Mouse (Mus musculus): ENCODE results near the gene Smtnl2. TPM values are rescaled to one million over a fixed set of nuclear protein-coding genes. Genes with fewer than 3 reads are reported as not detected.
"Not testable (repeated sequence)": the region's sequence is repeated elsewhere in the genome, so short reads cannot be mapped to it uniquely, and the experiment has no call there.

The Smtnl2 gene
- total RNA-seq, 2 experiments from 2014 or later = 9.4 to 11.3 TPM

DNA sequence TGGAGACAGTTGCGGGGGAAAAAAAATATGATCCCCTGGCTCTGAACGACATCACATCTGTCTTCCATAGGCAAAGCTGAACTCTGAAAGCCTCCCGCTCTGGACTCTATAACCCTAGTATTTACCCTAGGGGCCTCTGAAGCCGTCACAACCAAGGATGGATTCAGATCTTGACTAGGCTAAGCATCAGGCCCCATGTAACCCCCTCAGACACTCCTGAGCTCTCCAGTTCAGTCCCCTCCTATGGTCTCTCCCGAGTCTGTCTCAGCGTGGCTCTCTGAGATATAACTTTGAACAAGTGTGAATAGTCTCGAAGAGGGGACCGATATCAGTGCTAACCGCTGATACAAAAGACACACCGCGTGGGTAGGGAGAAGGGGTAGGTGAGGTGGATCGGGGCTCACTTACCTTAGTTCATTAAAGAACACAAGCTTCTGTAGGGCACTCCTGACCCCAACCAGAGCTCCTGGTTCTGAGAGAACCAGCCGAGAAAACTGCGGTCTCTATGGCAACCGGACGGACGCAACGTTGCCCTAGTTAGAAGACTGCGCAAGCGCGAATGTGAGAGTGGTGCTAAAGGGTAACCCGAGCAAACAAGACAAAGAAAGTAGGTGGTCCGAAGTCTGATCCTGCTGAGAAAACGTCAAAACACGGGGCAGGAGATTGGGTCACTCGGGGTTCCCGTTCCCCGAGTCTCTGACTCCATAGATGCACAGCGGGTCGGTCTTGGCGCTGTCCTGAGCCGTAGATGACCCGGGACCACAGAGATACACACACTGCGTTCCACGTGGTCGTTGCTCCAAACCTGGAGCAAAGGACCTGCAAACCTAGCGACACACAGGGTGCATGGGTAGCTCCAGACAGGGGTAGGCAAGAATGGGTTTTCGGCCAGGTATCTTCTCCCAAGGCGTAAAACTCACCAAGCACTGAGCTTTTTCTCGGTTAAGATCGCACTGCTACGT is 49.8 kb downstream of the Smtnl2 start:
- DNase-seq = peak; percentile 33 to 49

DNA sequence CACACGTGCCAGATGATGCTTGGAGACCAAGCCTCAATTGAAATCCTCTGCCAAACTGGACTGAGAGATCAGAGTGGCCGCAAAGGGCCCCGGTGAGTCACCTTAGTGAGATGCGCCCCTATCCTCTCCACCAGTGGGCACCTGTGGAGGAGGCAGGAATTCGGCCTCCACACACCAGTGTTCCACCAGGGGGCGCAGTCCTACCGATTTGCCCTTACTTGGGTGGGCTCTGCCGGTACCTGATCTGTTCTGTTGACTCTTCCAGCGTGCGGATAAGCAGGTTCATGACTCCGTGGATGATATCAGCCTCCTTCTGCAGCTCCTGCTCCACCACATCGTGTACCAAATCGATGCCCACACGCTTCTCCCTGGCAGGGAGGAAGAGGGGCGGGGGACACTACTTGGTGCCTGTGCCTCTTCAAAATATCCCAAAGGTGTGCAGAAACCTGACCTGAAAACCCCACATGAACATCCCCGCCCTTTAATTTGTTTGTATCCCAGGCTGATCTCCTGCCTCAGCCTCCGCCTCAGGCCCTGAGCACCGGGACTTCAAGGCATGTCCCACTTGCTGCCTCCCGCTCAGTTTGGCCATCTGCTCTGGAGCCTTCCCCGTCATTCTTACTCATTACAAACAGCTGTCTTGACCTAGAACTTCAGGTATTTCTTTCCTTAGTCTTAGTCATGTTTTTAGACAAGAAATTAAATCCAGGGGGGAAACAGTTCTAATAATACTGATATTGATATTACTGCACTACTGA is 56.4 kb downstream of the Smtnl2 start:
- peak; percentile 63 to 91 for DNase-seq

DNA sequence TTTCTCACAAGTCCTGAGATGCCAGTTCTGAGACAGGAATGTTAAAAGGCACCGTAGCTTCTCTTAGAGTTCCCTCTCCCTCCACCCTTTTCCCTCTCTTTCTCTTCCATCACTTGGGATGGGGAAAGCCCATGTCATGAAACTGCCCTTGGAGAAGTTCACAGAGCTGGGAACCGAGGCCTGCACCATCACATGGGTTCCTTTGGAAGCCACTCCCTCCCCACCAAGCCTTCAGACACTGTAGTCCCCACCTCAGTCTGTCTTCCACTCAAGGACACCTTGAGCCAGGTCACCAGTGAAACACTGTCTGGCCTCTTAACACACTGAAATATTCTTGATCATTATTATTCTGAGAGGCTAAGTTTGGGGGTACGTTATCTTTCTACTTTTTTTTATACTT is 58.3 kb downstream of the Smtnl2 start:
- DNase-seq = no peak

DNA sequence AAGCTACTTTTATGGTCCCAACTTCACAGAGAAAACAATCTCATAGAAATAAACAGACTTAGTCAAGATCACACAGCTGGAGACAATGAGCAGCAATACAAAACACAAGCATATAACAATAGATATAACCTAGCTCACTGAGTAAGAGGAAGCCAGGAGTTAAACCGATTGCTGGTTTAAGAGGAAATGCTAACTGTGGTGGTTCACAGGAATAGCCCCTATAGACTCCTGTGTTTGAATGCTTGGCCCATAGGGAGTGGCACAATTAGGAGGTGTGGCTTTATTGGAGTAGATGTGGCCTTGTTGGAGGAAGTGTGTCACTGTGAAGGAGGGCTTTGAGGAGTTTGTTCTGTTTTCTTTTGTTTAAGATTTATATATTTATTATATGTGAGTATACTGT is 59.2 kb downstream of the Smtnl2 start:
- no peak for DNase-seq

DNA sequence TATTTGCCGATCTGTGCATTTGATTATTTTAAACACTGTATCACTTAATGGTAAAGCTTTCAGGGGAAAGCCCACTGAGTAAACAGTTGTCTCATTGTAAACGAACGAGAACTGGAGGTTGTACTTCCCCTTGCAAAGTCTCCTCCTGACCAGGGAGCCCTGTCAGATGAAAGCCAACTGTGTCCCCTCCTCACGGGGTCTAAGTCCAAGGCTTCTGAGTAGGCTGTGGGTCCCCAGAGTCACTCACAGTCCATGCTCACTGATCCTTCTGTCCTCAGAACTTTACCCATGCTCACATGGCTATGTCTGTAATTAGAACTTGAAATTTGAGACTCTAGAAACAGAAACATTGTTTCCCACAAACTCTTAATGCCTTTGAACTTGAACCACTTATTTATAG is 61.9 kb downstream of the Smtnl2 start:
- no peak for DNase-seq

DNA sequence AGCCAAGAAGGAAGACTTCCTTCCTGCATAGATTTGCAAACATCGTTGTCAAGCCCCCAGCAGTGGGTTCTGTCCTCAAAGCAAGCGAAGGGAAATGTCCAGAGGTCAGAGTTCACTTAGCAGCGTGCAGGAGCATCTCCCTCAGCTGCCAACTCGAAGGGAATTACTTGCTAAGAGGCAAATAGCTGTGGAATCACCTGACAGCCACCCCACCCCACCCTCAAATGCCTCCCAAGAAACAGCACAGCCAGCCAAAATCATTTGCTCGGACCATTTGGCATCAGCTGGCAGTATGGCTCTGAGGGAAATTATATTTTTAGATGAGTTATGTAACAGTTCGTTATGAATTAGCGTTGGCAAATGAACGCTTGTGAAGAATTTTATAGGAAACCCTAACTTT is 62.5 kb downstream of the Smtnl2 start:
- peak; percentile 30 to 41 for DNase-seq

DNA sequence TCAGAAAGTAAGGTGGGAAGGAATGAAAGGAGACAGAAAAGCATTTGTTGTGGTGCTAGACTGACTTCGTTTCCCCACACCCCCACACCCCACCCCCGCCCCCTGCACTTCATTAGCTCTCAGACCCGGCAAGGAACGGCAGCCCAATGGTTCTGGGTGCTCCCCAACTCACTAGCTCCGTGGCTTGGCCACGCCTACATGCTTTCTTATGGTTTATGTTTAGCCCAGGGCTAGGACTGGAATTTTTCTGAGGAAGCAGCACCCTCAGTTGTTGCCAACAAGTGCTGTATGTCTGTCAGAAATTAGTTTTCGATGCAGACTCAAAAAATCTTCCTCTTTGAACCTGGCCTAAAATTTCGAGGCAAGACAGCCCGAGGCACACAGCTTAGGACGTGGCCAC is 63.0 kb downstream of the Smtnl2 start:
- no peak for DNase-seq

DNA sequence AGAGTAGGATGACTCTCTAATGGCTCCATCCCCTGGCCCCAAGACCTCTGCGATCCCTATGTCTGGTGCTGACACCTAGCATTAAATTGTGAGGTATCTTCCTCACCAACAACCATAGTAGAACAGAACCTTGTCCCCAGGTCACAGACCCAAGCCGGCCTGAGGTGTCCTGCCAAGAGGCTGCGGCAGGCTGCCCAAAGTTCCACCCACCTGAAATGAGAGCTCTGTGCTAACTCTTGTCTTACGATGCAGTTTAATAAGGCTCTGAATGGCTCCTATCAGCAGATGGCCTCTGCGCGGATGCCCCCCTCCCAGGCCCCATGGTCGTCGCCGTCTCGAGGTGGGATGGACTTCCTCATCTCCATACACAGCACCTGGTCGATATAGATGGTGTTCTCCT is 67.0 kb downstream of the Smtnl2 start:
- DNase-seq = no peak

DNA sequence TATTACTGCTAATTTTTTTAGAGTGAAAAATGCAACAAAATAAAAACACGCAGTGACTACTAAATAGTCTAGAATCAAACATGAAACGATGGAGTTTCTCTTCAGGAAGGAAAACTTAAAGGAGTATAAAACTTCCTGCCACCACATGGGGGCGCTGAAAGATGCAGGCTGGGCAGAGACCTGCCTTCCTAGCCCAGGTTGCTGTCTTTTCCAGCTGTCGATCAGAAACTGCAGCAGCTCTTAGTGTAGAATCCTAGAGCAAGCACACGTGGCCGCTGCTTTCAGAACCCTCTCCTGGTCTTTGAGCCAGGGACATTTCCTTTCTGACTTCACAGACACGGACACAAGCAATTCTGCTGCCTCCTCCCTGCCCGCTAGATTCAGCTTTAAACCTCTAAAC is 67.6 kb downstream of the Smtnl2 start:
- peak; percentile 16 to 60 for DNase-seq

DNA sequence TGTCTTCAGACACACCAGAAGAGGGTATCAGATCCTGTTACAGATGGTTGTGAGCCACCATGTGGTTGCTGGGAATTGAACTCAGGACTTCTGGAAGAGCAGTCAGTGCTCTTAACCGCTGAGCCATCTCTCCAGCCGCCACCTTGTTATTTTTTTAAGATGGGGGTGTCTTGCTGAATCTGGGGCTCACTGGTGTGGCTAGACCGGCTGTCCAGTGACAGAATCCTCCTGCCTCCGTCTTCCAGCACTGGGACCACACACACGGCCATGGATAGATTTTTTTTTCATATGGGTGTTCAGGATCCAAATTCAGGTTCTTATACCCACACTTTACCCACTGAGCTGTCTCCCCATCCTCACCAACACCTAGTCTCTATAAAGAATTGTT is 68.3 kb downstream of the Smtnl2 start:
- not testable (repeated sequence) for DNase-seq

DNA sequence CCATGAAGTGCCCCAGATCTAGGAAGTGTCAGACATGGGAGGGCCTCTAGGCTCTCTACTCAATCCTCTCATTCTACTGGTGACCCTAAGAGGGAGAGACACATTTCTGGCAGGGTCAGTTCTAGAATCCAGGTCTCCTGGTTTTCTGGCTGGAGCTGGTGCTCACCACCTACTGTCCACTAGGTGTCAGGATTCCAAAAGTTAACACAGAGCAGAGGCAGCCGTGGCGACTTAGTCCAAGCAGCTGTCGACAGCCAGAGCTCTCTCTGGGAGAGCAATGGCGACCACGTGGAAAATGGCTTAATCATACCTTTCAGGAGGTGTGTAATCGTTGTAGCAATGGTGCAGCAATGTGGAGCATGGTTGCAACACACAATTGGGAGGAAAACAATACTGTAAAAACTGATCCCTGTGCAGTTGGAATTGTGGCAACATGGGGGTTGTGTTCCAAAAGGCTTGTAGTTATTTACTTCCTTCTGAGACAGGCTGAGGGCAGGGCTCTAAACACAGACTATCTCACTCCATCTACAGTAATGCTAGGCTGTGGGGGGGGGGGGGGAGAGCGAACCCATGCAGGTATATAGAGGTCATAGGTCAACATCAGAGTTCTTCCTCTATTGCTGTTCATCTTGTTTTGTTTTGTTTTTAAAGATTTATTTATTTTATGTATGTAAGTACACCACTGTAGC is 68.8 kb downstream of the Smtnl2 start:
- peak; percentile 59 to 78 for DNase-seq

DNA sequence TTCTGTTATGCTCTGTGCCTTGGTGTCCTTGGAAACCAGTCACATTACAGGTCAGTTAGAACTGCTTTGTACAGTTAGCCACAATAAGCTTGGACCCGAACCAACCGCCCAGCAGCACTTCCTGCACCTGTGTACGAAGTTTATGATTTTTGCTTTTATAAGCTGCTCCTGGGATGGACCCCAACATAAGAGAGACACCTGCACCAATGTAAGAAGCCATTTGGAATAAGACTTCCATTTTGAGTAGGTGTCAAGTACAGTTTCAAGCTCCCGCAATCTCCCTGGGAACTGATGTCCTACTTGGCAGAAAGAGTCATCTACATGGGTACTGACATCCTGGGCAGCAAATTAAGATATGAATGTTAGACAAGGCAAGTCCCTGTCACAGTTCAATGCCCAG is 71.8 kb downstream of the Smtnl2 start:
- no peak for DNase-seq

Small RNA genes lying within 50 kb of the gene (microRNA-seq; reads per million reads assigned to microRNA genes)
- 0 reads per million in 2 experiments for gene Mir6338

Other genes with a start within 250 kb of the Smtnl2 start
- under 1 TPM; 0.13 to 0.15 TPM for gene Gm43951, start 204.9 kb downstream of the Smtnl2 start, total RNA-seq (2021)
- 1 to 10 TPM; 1.9 to 2.4 TPM for gene 4933427D14Rik, start 204.3 kb downstream of the Smtnl2 start, total RNA-seq (2021)
- 10 to 100 TPM; 40.3 to 46.9 TPM for gene Txndc17, start 204.2 kb downstream of the Smtnl2 start, total RNA-seq (2021)
- 10 to 100 TPM; 10.4 to 10.7 TPM for gene Med31, start 196.1 kb downstream of the Smtnl2 start, total RNA-seq (2021)
- not detected for gene Slc13a5, start 144.5 kb downstream of the Smtnl2 start, total RNA-seq (2021)
- gene Xaf1, start 110.1 kb downstream of the Smtnl2 start, total RNA-seq (2021) = 10 to 100 TPM in 1 of 2 experiments, 1 to 10 TPM in 1; 9.5 to 10.5 TPM
- not detected for gene Fbxo39, start 97.3 kb downstream of the Smtnl2 start, total RNA-seq (2021)
- gene Tekt1, start 49.3 kb downstream of the Smtnl2 start, total RNA-seq (2021) = under 1 TPM in 1 of 2 experiments, not detected in 1; 0.75 TPM
- gene Ggt6, start 23.8 kb upstream of the Smtnl2 start, total RNA-seq (2021) = not detected
- 10 to 100 TPM; 43.1 to 47.5 TPM for gene Mybbp1a, start 29.6 kb upstream of the Smtnl2 start, total RNA-seq (2021)
- gene Spns2, start 78.2 kb upstream of the Smtnl2 start, total RNA-seq (2021) = 1 to 10 TPM; 6.3 to 9.0 TPM
- gene Spns3, start 138.8 kb upstream of the Smtnl2 start, total RNA-seq (2021) = not detected
- gene Ube2g1, start 195.6 kb upstream of the Smtnl2 start, total RNA-seq (2021) = 10 to 100 TPM; 49.6 to 54.7 TPM

Data from heart, adult 18-20 months (tissue).